Mouse (Mus musculus) ovary, postnatal 10 days (tissue): ENCODE data around the gene Safb.
A peak's percentile ranks its signal among the peaks of the same experiment; 100 is the strongest.
"Not testable (repeated sequence)": the region's sequence is repeated elsewhere in the genome, so short reads cannot be mapped to it uniquely, and the experiment has no call there.

ENCODE experiments used
- DNase-seq: peaks from one replicate; pipeline ENCODE4 v3.0.0; 2022; ENCODE audit warnings: low spot score

Gene Safb

GRCm38 (mm10) chr17:56611861-56612564 lies 27.4 kb downstream of the Safb start:
- no peak for DNase-seq

- not testable (repeated sequence) for DNase-seq
These were observed 27.9 kb downstream of the Safb start for GRCm38 (mm10) chr17:56612565-56612939.

GRCm38 (mm10) chr17:56613236-56613844 lies 28.7 kb downstream of the Safb start, which contains the start of gene Rpl36:
TSS of gene Rpl36 (plus strand) at chr17:56613416.
- DNase-seq, result peak; percentile 91

- DNase-seq, result not testable (repeated sequence)
These were observed 29.3 kb downstream of the Safb start for GRCm38 (mm10) chr17:56613893-56614292.

- DNase-seq, result no peak
These were observed 29.9 kb downstream of the Safb start for GRCm38 (mm10) chr17:56614391-56615135.

- DNase-seq, result no peak
These were observed 30.6 kb downstream of the Safb start for GRCm38 (mm10) chr17:56615136-56615784.

GRCm38 (mm10) chr17:56615792-56616191 lies 31.2 kb downstream of the Safb start:
- DNase-seq, result no peak

- no peak for DNase-seq
These were observed 32.1 kb downstream of the Safb start for GRCm38 (mm10) chr17:56616725-56617124.

- no peak for DNase-seq
These were observed 33.0 kb downstream of the Safb start for GRCm38 (mm10) chr17:56617628-56618027.

GRCm38 (mm10) chr17:56625495-56625894 lies 40.9 kb downstream of the Safb start:
- DNase-seq, result no peak

- no peak for DNase-seq
These were observed 41.6 kb downstream of the Safb start for GRCm38 (mm10) chr17:56626260-56626659.

GRCm38 (mm10) chr17:56626754-56627470 lies 42.3 kb downstream of the Safb start, which contains the start of gene Lonp1:
TSS of gene Lonp1 (minus strand) at chr17:56626887.
- peak; percentile 90 for DNase-seq

- DNase-seq, result no peak
These were observed 43.1 kb downstream of the Safb start, which contains the start of gene Catsperd for GRCm38 (mm10) chr17:56627530-56628277. TSS of gene Catsperd (plus strand) at chr17:56628143.

GRCm38 (mm10) chr17:56629800-56630781 lies 45.5 kb downstream of the Safb start:
- DNase-seq, result not testable (repeated sequence)

GRCm38 (mm10) chr17:56631807-56632206 lies 47.2 kb downstream of the Safb start:
- DNase-seq, result no peak

GRCm38 (mm10) chr17:56634023-56634422 lies 49.4 kb downstream of the Safb start:
- DNase-seq, result no peak

GRCm38 (mm10) chr17:56643237-56643636 lies 58.6 kb downstream of the Safb start:
- DNase-seq, result no peak

- DNase-seq, result no peak
These were observed 62.9 kb downstream of the Safb start for GRCm38 (mm10) chr17:56647546-56647945.

- DNase-seq, result no peak
These were observed 67.2 kb downstream of the Safb start for GRCm38 (mm10) chr17:56651801-56652200.

- DNase-seq, result no peak
These were observed 70.1 kb downstream of the Safb start for GRCm38 (mm10) chr17:56654771-56655170.
